Mouse (Mus musculus): ENCODE data around the gene Gm3755.
"Not testable (repeated sequence)": the region's sequence is repeated elsewhere in the genome, so short reads cannot be mapped to it uniquely, and the experiment has no call there.

The Gm3755 gene

DNA sequence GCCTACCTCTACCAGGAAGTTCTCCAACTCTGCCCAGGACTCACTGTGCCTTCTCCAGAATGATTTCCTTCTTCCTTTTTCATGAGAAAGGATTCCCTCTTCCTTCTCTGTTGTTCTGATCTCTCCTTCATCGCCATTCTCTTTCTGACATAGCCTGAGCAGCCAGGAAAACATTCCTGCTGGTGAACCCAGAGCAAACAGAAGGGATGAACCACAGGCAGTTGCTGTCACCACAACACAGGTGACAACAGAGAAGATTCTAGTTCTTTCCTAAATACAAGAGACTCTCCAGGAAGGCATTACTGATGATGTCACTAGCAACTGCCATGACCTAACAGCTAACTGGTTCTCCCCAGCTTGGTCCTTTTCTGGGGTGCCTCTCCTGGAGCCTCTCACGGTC lies at the start of gene Gm3755:
Gene Gm3755 (minus strand): TSS at position 101 of the 400 bp plus-strand sequence.
- in situ Hi-C loops (cut with MboI, MseI), result loop anchor here (25.0 kb wide), 1 partner anchor 1064 kb away; the partner anchor contains the start of gene Gm16440

DNA sequence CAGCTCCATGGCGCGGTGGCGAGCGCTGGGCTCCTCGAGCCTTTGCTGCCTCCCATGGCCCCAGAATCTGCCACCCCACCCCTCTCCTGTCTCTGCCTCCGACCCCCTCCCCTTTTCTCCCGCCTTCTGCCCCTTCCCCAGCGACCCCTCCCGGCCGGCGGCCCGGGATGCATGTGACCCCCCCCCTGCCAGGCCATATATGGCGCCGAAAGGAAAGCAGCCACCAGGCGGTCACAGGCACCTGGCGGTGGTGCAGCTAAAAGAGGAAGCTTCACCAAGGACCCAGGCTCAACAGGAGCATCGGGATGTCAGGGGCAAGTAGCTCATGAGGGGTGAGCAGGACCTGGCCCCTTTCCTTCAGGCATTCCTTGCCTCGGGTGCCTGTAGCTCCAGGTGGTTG lies 38.0 kb upstream of the Gm3755 start:
- in situ Hi-C loops (cut with MboI, MseI), result loop anchor here (25.0 kb wide), 1 partner anchor 1201 kb away; the partner anchor contains the start of gene Gm3411

DNA sequence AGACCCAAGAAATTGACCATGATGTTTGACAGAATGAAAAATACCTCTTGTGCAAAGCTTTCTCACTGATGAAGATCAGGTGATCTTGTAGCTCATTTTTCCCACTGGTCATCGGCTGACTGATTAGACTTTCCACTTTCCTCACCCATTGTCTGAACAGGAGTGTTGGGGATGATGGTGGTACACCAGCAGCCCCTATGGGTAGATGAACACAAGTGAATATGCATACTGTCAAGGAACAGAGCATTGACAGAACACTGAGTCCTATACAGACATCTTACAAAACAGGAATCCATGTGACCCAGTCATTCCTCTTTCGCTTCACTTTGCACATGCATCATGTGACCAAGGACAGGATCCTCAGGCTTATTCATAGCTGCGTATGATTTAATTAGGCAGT lies 32.9 kb upstream of the Gm3755 start, which contains the start of gene Gm3752:
Gene Gm3752 (minus strand): TSS at position 101 of the 400 bp plus-strand sequence.
- in situ Hi-C loops (cut with MboI, MseI), result loop anchor here (25.0 kb wide), 1 partner anchor 1196 kb away; the partner anchor contains the start of gene Gm3411

DNA sequence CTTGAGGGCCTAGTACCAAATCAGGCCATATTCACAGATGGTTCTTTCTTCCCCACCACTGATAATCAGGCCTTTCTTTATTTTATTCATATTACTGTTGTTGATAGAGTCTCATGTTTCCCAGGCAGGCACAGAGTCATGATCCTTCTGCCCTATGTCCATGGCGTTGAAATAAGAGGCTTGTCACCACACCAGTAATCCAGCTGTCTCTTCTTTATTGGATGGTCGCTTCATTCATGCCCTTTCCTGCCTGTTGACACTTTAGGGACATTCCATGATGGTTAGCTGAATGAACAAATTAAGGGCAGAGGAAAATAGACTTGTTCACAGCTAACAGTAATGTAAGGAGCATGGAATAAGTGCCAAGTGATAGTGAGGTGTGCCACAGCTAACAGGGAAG lies 28.2 kb downstream of the Gm3755 start:
- in situ Hi-C loops (cut with MboI, MseI), result not testable (repeated sequence)
